Mouse (Mus musculus): Measurements from ENCODE around the gene Gm49368. TPM values are rescaled to one million over a fixed set of nuclear protein-coding genes. Genes with fewer than 3 reads are reported as not detected.

The Gm49368 gene
- polyA plus RNA-seq (2017; shearing (Covaris generic)), result not detected

GRCm38 (mm10) chr7:128062456-128062855, at the start of gene Gm49368, which contains the start of gene Itgam:
Gene Gm49368, plus strand, starts transcription at chr7:128062683.
Gene Itgam, plus strand, starts transcription at chr7:128062640.

GRCm38 (mm10) chr7:128128741-128129720, 66.5 kb downstream of the Gm49368 start, which contains the start of gene Itgax:
Gene Itgax, plus strand, starts transcription at chr7:128129547.

GRCm38 (mm10) chr7:128154076-128154475, 91.6 kb downstream of the Gm49368 start, which contains the start of gene Itgad:
Gene Itgad, plus strand, starts transcription at chr7:128154376.

Other genes with a start within 250 kb of the Gm49368 start
- gene Stx4a, start 238.4 kb upstream of the Gm49368 start, polyA plus RNA-seq (2017; shearing (Covaris generic)), result 167 TPM
- not detected for gene Stx1b, start 238.1 kb upstream of the Gm49368 start, polyA plus RNA-seq (2017; shearing (Covaris generic))
- gene Zfp646, start 186.5 kb upstream of the Gm49368 start, polyA plus RNA-seq (2017; shearing (Covaris generic)), result 63.8 TPM
- gene Zfp668, start 185.9 kb upstream of the Gm49368 start, polyA plus RNA-seq (2017; shearing (Covaris generic)), result 23.2 TPM
- 1.0 TPM for gene Prss53, start 171.7 kb upstream of the Gm49368 start, polyA plus RNA-seq (2017; shearing (Covaris generic))
- gene Gm21974, start 167.2 kb upstream of the Gm49368 start, polyA plus RNA-seq (2017; shearing (Covaris generic)), result not detected
- 64.0 TPM for gene Vkorc1, start 167.1 kb upstream of the Gm49368 start, polyA plus RNA-seq (2017; shearing (Covaris generic))
- 71.2 TPM for gene Bckdk, start 158.6 kb upstream of the Gm49368 start, polyA plus RNA-seq (2017; shearing (Covaris generic))
- 49.7 TPM for gene Kat8, start 150.2 kb upstream of the Gm49368 start, polyA plus RNA-seq (2017; shearing (Covaris generic))
- not detected for gene Prss8, start 132.6 kb upstream of the Gm49368 start, polyA plus RNA-seq (2017; shearing (Covaris generic))
- 5.0 TPM for gene Prss36, start 116.0 kb upstream of the Gm49368 start, polyA plus RNA-seq (2017; shearing (Covaris generic))
- gene Fus, start 95.2 kb upstream of the Gm49368 start, polyA plus RNA-seq (2017; shearing (Covaris generic)), result 177 TPM
- 295 TPM for gene Pycard, start 68.8 kb upstream of the Gm49368 start, polyA plus RNA-seq (2017; shearing (Covaris generic))
- not detected for gene Trim72, start 58.7 kb upstream of the Gm49368 start, polyA plus RNA-seq (2017; shearing (Covaris generic))
- 0.61 TPM for gene Itgam, start within 50 bp of the Gm49368 start, polyA plus RNA-seq (2017; shearing (Covaris generic))
- 0.27 TPM for gene Itgax, start 66.9 kb downstream of the Gm49368 start, polyA plus RNA-seq (2017; shearing (Covaris generic))
- gene Itgad, start 91.7 kb downstream of the Gm49368 start, polyA plus RNA-seq (2017; shearing (Covaris generic)), result 5.5 TPM
- gene Cox6a2, start 143.7 kb downstream of the Gm49368 start, polyA plus RNA-seq (2017; shearing (Covaris generic)), result not detected
- 12.7 TPM for gene Armc5, start 174.7 kb downstream of the Gm49368 start, polyA plus RNA-seq (2017; shearing (Covaris generic))
- gene 9130023H24Rik, start 175.3 kb downstream of the Gm49368 start, polyA plus RNA-seq (2017; shearing (Covaris generic)), result 2.6 TPM
- gene Tgfb1i1, start 184.1 kb downstream of the Gm49368 start, polyA plus RNA-seq (2017; shearing (Covaris generic)), result 0.88 TPM
- gene Slc5a2, start 203.0 kb downstream of the Gm49368 start, polyA plus RNA-seq (2017; shearing (Covaris generic)), result 0.33 TPM
- gene BC017158, start 235.5 kb downstream of the Gm49368 start, polyA plus RNA-seq (2017; shearing (Covaris generic)), result 22.5 TPM

Data from inflammation-experienced regulatory T-cells, adult 16 weeks (primary cell).